Mouse (Mus musculus) lung, postnatal 0 days (tissue): ENCODE measurements at regions not wholly inside any gene's neighbourhood (a gene's known extent, or its start where the extent isn't known, plus 50 kb on each side); places are given as distances from the start of the nearest gene placed in this dataset.
A peak's percentile ranks its signal among the peaks of the same experiment; 100 is the strongest.

ENCODE experiments used
- CTCF ChIP-seq: IDR thresholded peaks from 2 replicates; pipeline ENCODE4 v1.5.1; 2016; ENCODE audit warnings: antibody characterized with exemption, mild to moderate bottlenecking
- EP300 ChIP-seq: IDR thresholded peaks from 2 replicates; pipeline ENCODE4 v1.6.1; 2016; ENCODE audit warnings: antibody characterized with exemption, mild to moderate bottlenecking, control low read depth

- TF ChIP-seq CTCF (peak; percentile 79), EP300 (no peak)
Measured at GRCm38 (mm10) chr17:49182485-49182884, 245.7 kb upstream of the Mocs1 start.
